Mouse (Mus musculus) heart, embryonic 11.5 days (tissue): ENCODE measurements at regions not wholly inside any gene's neighbourhood (a gene's known extent, or its start where the extent isn't known, plus 50 kb on each side); places are given as distances from the start of the nearest gene placed in this dataset.

Experiments
- ATAC-seq: fragments of 200-750 bp; cut with Nextera tagmentation; replicated peaks from 2 replicates; pipeline ENCODE4 v1.8.0; 2017; ENCODE audit warnings: moderate library complexity; ENCODE audit not compliant: insufficient number of reproducible peaks, low FRiP score, low TSS enrichment
- H3K27ac ChIP-seq: fragments of 300-500 bp; sonication (generic); 2 replicates; pipeline ENCODE4 v1.5.1; 2014; ENCODE audit warnings: mild to moderate bottlenecking, low read depth, low read length
- H3K27me3 ChIP-seq: fragments of 300-500 bp; sonication (generic); 2 replicates; pipeline ENCODE4 v1.6.1; 2014; ENCODE audit warnings: mild to moderate bottlenecking, low read length, mixed read lengths; ENCODE audit not compliant: control insufficient read depth, insufficient read depth
- H3K36me3 ChIP-seq: fragments of 300-500 bp; sonication (generic); 2 replicates; pipeline ENCODE4 v1.6.1; 2014; ENCODE audit warnings: mild to moderate bottlenecking, low read length, moderate library complexity, mixed read lengths; ENCODE audit not compliant: control insufficient read depth, insufficient read depth
- H3K4me1 ChIP-seq: fragments of 300-500 bp; sonication (generic); 2 replicates; pipeline ENCODE4 v1.6.1; 2014; ENCODE audit warnings: low read length; ENCODE audit not compliant: control insufficient read depth, insufficient read depth
- H3K4me2 ChIP-seq: fragments of 300-500 bp; sonication (generic); 2 replicates; pipeline ENCODE4 v1.6.1; 2014; ENCODE audit warnings: mild to moderate bottlenecking, moderate library complexity
- H3K4me3 ChIP-seq: fragments of 300-500 bp; sonication (generic); 2 replicates; pipeline ENCODE4 v1.5.1; 2014; ENCODE audit warnings: low read depth, low read length
- H3K9ac ChIP-seq: fragments of 300-500 bp; sonication (generic); 2 replicates; pipeline ENCODE4 v1.6.1; 2014; ENCODE audit warnings: mild to moderate bottlenecking, low read depth, low read length, moderate library complexity
- H3K9me3 ChIP-seq: fragments of 300-500 bp; sonication (generic); replicated peaks from 2 replicates; pipeline ENCODE4 v1.6.1; 2016; ENCODE audit warnings: low read length; ENCODE audit not compliant: control insufficient read depth
- WGBS: fragments of 180-500 bp; shearing (Covaris S2); extraction: QIAGEN DNeasy Blood & Tissue Kit; methylation state at CpG from one replicate; pipeline ENCODE4 v1.1.7; 2014; ENCODE audit not compliant: insufficient replicate concordance; 5-methylcytosine and 5-hydroxymethylcytosine counted together

- Histone ChIP-seq H3K4me3 (no peak overlapping the region), H3K9me3 (no peaks in the 10 kb centered on the region), H3K4me2 (no peak overlapping the region), H3K36me3 (no peaks in the 10 kb centered on the region), H3K27me3 (no peaks in the 10 kb centered on the region), H3K27ac (no peak overlapping the region), H3K4me1 (no peaks in the 10 kb centered on the region), H3K9ac (no peak overlapping the region)
- no peak for ATAC-seq
Measured at GRCm38 (mm10) chr16:53480664-53481063, 1026.8 kb upstream of the Alcam start.

DNA sequence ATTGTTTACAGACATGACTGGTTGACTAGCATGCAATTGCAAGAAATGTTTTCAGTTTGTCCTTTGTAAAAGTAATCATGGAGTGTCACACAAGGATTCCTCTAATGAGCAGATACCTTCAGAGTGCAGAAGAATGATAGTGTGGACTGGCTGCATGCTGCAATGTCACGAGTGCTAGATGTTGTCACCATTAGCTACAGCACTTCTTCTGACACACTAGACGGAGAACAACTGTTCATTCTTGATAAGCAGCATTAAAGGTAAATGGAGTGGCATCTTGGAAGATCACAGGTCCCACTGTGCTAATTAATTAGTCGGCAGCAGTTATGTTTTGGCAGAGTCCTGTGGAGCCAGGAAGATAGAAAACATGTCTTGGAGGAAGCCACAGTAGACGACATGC is 985.6 kb upstream of the Alcam start:
- Histone ChIP-seq H3K27me3 (no peaks in the 10 kb centered on the region), H3K4me1 (no peaks in the 10 kb centered on the region), H3K4me3 (no peak overlapping the region), H3K36me3 (no peaks in the 10 kb centered on the region), H3K4me2 (no peak overlapping the region), H3K9ac (no peak overlapping the region), H3K9me3 (no peaks in the 10 kb centered on the region), H3K27ac (no peak overlapping the region)
- WGBS: 71% methylated on average over 4 of the region's 4 CpGs
- ATAC-seq: no peak

- 61% methylated on average over 2 of the region's 2 CpGs for WGBS
- ATAC-seq: no peak
Measured at GRCm38 (mm10) chr16:53418416-53418815, 964.5 kb upstream of the Alcam start.

DNA sequence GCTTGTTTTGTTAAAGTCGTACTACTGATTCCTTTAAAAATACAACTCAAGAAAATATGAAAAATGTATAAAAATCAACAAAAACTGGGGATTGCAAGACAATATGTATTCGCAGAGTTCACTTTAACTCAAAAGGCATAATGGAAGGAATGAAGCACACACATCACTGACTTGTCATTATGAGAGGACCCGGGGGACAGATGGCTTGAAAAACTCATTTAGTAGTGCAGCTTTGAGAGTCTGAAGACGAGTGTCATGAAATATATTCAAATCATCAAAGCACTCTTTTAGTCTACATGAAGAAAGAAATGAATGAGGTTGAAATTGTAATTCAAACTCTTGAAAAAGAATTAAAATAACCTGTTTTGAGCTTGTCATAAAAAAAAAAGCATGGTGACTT is 931.3 kb upstream of the Alcam start:
- Histone ChIP-seq H3K36me3 (no peaks in the 10 kb centered on the region), H3K27me3 (no peaks in the 10 kb centered on the region), H3K27ac (no peak overlapping the region), H3K4me2 (no peak overlapping the region), H3K4me1 (no peaks in the 10 kb centered on the region), H3K9ac (no peak overlapping the region), H3K9me3 (peaks cover 2% of the 10 kb centered on the region; the same call in 1 of the 2 replicates), H3K4me3 (no peak overlapping the region)
- 79% methylated on average over 4 of the region's 4 CpGs for WGBS
- no peak for ATAC-seq

More at GRCm38 (mm10) chr16:53418416-53418815, 964.5 kb upstream of the Alcam start:
- Histone ChIP-seq H3K9me3 (no peaks in the 10 kb centered on the region), H3K27ac (no peak overlapping the region), H3K4me3 (no peak overlapping the region), H3K27me3 (no peaks in the 10 kb centered on the region), H3K4me1 (no peaks in the 10 kb centered on the region), H3K4me2 (no peak overlapping the region), H3K36me3 (no peaks in the 10 kb centered on the region), H3K9ac (no peak overlapping the region)

DNA sequence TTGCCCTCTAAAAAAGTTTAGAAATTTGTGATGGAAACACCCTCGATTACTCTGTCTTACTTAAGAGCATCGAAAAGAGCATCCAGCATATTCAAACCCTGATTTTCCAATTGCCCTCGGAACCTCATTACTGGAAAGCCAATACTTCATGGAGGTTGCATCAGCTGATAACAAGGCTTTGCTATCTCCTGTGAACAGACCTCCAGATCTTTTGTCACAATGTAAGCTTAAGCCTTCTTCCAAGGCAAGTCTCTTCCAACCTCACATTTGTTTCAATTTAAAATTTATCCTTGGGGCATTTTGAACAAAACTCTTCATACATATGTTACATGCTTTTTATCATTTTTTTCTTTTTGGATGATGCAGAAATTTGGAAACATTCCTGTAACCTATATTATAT is 888.3 kb upstream of the Alcam start:
- no peaks in the 10 kb centered on the region for H3K4me1 ChIP-seq
- H3K9ac ChIP-seq: no peak overlapping the region
- H3K36me3 ChIP-seq: no peaks in the 10 kb centered on the region
- H3K9me3 ChIP-seq: no peaks in the 10 kb centered on the region
- H3K27me3 ChIP-seq: no peaks in the 10 kb centered on the region
- no peak overlapping the region for H3K4me2 ChIP-seq
- ATAC-seq: no peak
- H3K4me3 ChIP-seq: no peak overlapping the region
- 79% methylated on average over 3 of the region's 3 CpGs for WGBS
- H3K27ac ChIP-seq: no peak overlapping the region

- H3K4me2 ChIP-seq: no peak overlapping the region
- no peak for ATAC-seq
- H3K27ac ChIP-seq: no peak overlapping the region
Measured at GRCm38 (mm10) chr16:53326353-53326752, 872.5 kb upstream of the Alcam start.

DNA sequence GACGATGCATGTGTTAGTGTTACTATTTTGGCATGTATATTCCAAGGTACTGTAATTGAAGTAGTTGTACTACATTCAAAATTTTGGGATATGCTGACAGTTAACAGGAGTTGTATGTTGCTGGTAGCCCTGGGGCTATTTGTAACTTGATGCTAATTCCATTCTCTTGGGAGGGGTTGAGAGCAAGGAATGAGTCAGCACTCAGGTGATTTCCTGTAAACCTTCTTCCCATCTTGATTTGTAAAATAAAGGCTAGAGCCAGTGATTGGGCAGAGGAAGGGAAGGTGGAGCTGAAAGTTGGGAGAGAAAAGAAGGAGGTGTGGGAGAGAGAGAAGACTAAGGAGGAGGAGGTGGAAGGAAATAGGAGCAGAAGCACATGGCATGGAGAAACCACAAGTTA is 838.2 kb upstream of the Alcam start:
- Histone ChIP-seq H3K36me3 (no peaks in the 10 kb centered on the region), H3K4me1 (no peaks in the 10 kb centered on the region), H3K27me3 (no peaks in the 10 kb centered on the region), H3K9ac (no peak overlapping the region), H3K4me2 (no peak overlapping the region), H3K4me3 (no peak overlapping the region), H3K27ac (no peak overlapping the region), H3K9me3 (no peaks in the 10 kb centered on the region)
- ATAC-seq: no peak
- WGBS: 74% methylated on average over 1 of the region's 1 CpGs

More at GRCm38 (mm10) chr16:53326353-53326752, 872.5 kb upstream of the Alcam start:
- Histone ChIP-seq H3K4me1 (no peaks in the 10 kb centered on the region), H3K36me3 (no peaks in the 10 kb centered on the region), H3K9ac (no peak overlapping the region), H3K9me3 (no peaks in the 10 kb centered on the region), H3K27me3 (no peaks in the 10 kb centered on the region), H3K4me3 (no peak overlapping the region)

DNA sequence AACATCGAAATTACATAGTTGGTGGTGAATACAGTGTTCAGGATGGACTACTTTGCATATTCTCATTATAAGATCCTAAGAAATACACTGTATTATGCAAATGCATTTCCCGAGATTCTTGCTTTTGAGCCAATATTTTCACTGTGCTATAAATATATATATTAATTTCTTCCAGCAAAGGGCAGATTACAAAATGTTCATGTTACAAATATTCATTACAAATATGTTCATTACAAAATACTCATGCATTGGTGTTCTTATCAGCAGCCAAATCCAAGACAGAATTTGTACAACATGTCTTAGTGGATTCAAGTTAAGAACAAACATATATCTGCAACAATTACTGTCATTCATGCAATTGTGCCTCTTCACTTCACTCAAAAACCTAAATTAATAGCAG is 828.1 kb upstream of the Alcam start:
- H3K4me3 ChIP-seq: no peak overlapping the region
- ATAC-seq: no peak
- no peak overlapping the region for H3K9ac ChIP-seq
- H3K4me2 ChIP-seq: no peak overlapping the region
- no peaks in the 10 kb centered on the region for H3K9me3 ChIP-seq
- no peak overlapping the region for H3K27ac ChIP-seq
- H3K4me1 ChIP-seq: no peaks in the 10 kb centered on the region
- WGBS: 69% methylated on average over 2 of the region's 2 CpGs
- H3K36me3 ChIP-seq: no peaks in the 10 kb centered on the region
- H3K27me3 ChIP-seq: no peaks in the 10 kb centered on the region

- H3K9me3 ChIP-seq: no peaks in the 10 kb centered on the region
Measured at GRCm38 (mm10) chr16:53266116-53266515, 812.2 kb upstream of the Alcam start.

More at GRCm38 (mm10) chr16:53266116-53266515, 812.2 kb upstream of the Alcam start:
- H3K36me3 ChIP-seq: no peaks in the 10 kb centered on the region
- ATAC-seq: no peak
- no peaks in the 10 kb centered on the region for H3K4me1 ChIP-seq
- no peak overlapping the region for H3K9ac ChIP-seq
- 17% methylated on average over 3 of the region's 3 CpGs for WGBS
- H3K4me3 ChIP-seq: no peak overlapping the region
- H3K4me2 ChIP-seq: no peak overlapping the region
- no peaks in the 10 kb centered on the region for H3K27me3 ChIP-seq
- H3K27ac ChIP-seq: no peak overlapping the region
